Mouse (Mus musculus) E14TG2a.4 (cell line): ENCODE results near the gene B4gat1.

Experiments
- H3K27me3 ChIP-seq: 2 replicates; pipeline ENCODE4 v1.6.1; 2014; ENCODE audit warnings: low read length, control low read depth; ENCODE audit not compliant: insufficient read depth
- H3K36me3 ChIP-seq: 2 replicates; pipeline ENCODE4 v1.6.1; 2014; ENCODE audit warnings: low read length, control low read depth; ENCODE audit not compliant: insufficient read depth
- H3K4me1 ChIP-seq: replicated peaks from 2 replicates; pipeline ENCODE4 v1.6.1; 2014; ENCODE audit warnings: low read depth, low read length, control low read depth
- H3K4me3 ChIP-seq: replicated peaks from 2 replicates; pipeline ENCODE4 v1.5.1; 2014; ENCODE audit warnings: mild to moderate bottlenecking, low read length
- H3K9me3 ChIP-seq: 2 replicates; pipeline ENCODE4 v1.6.1; 2014; ENCODE audit warnings: low read length, control low read depth
- CTCF ChIP-seq: conservative IDR thresholded peaks from 2 replicates; pipeline ENCODE4 v1.5.1; 2014; ENCODE audit warnings: low read length
- NANOG ChIP-seq: IDR thresholded peaks from 2 replicates; pipeline ENCODE4 v1.6.1; 2014; ENCODE audit warnings: borderline replicate concordance, low read length, mixed read lengths
- POU5F1 ChIP-seq: IDR thresholded peaks from 2 replicates; pipeline ENCODE4 v1.6.1; 2014; ENCODE audit warnings: low read length, borderline replicate concordance

The B4gat1 gene

GRCm38 (mm10) chr19:5060365-5061330 lies 22.0 kb downstream of the B4gat1 start:
- peak overlapping the region; percentile 17; the same call in 1 of the 2 replicates for H3K4me3 ChIP-seq
- H3K4me1 ChIP-seq: peaks cover 91% of the 10 kb centered on the region
- H3K36me3 ChIP-seq: peaks cover 1% of the 10 kb centered on the region; the same call in 1 of the 2 replicates
- no peaks in the 10 kb centered on the region for H3K9me3 ChIP-seq
- H3K27me3 ChIP-seq: 0 out of 2 replicates have a peak, but pooled peaks cover 6% of the 10 kb centered on the region
- TF ChIP-seq NANOG (no peak), CTCF (no peak), POU5F1 (no peak)

- TF ChIP-seq POU5F1: no peak
- no peak for TF ChIP-seq NANOG
- no peak for TF ChIP-seq CTCF
- peaks cover 12% of the 10 kb centered on the region for H3K27me3 ChIP-seq
- H3K36me3 ChIP-seq: no peaks in the 10 kb centered on the region
- no peaks in the 10 kb centered on the region for H3K9me3 ChIP-seq
- peak overlapping the region; percentile 41; the same call in 1 of the 2 replicates for H3K4me3 ChIP-seq
- peaks cover 81% of the 10 kb centered on the region for H3K4me1 ChIP-seq
Measured at GRCm38 (mm10) chr19:5062041-5062440, 23.4 kb downstream of the B4gat1 start.

GRCm38 (mm10) chr19:5062446-5062845 lies 23.8 kb downstream of the B4gat1 start:
- Histone ChIP-seq H3K4me1 (peaks cover 81% of the 10 kb centered on the region), H3K9me3 (no peaks in the 10 kb centered on the region), H3K27me3 (peaks cover 16% of the 10 kb centered on the region), H3K36me3 (no peaks in the 10 kb centered on the region), H3K4me3 (peak overlapping the region; percentile 41; the same call in 1 of the 2 replicates)
- TF ChIP-seq CTCF: no peak
- TF ChIP-seq POU5F1: no peak
- no peak for TF ChIP-seq NANOG

GRCm38 (mm10) chr19:5065104-5065503 lies 26.5 kb downstream of the B4gat1 start:
- TF ChIP-seq CTCF (no peak), POU5F1 (no peak), NANOG (no peak)
- H3K4me1 ChIP-seq: peaks cover 76% of the 10 kb centered on the region

GRCm38 (mm10) chr19:5067040-5067799 lies 28.6 kb downstream of the B4gat1 start:
- TF ChIP-seq CTCF (no peak), NANOG (no peak), POU5F1 (no peak)
- Histone ChIP-seq H3K4me3 (peak overlapping the region; percentile 79), H3K27me3 (peaks cover 51% of the 10 kb centered on the region), H3K36me3 (no peaks in the 10 kb centered on the region), H3K4me1 (peaks cover 73% of the 10 kb centered on the region), H3K9me3 (no peaks in the 10 kb centered on the region)

More at GRCm38 (mm10) chr19:5065104-5065503, 26.5 kb downstream of the B4gat1 start:
- Histone ChIP-seq H3K27me3 (peaks cover 40% of the 10 kb centered on the region), H3K36me3 (no peaks in the 10 kb centered on the region), H3K4me3 (no peak overlapping the region), H3K9me3 (no peaks in the 10 kb centered on the region)

- peak within 1 kb of the TSS; percentile 79 for H3K4me3 ChIP-seq
- H3K36me3 ChIP-seq: no peaks in the 10 kb centered on the region
- H3K4me1 ChIP-seq: peaks cover 73% of the 10 kb centered on the region
- no peaks in the 10 kb centered on the region for H3K9me3 ChIP-seq
- no peak for TF ChIP-seq CTCF
- no peak for TF ChIP-seq POU5F1
- TF ChIP-seq NANOG: no peak
- peaks cover 51% of the 10 kb centered on the region for H3K27me3 ChIP-seq
Measured at GRCm38 (mm10) chr19:5067867-5068569, 29.4 kb downstream of the B4gat1 start, which contains the start of gene Cd248. TSS of gene Cd248 (plus strand) at chr19:5068078.

- no peaks in the 10 kb centered on the region for H3K36me3 ChIP-seq
- H3K4me3 ChIP-seq: peak overlapping the region; percentile 79
- peaks cover 51% of the 10 kb centered on the region for H3K27me3 ChIP-seq
- TF ChIP-seq CTCF: no peak
- TF ChIP-seq NANOG: no peak
- no peak for TF ChIP-seq POU5F1
- H3K4me1 ChIP-seq: peaks cover 75% of the 10 kb centered on the region
- no peaks in the 10 kb centered on the region for H3K9me3 ChIP-seq
Measured at GRCm38 (mm10) chr19:5068570-5069234, 30.1 kb downstream of the B4gat1 start.
